Comparison of ENCODE assay signal across 17 mouse cellular contexts in genomic region chr12:4169622-4170021, GRCm38 (mm10). TPM values are rescaled to one million over a fixed set of nuclear protein-coding genes. Genes with fewer than 3 reads are reported as not detected.
A peak's percentile ranks its signal among the peaks of the same experiment; 100 is the strongest.
DNase-seq lines count a peak whose midpoint lies in the region; TF ChIP-seq lines count a peak whose summit lies in the region.
"Had no signal": no experiment of that assay in that cellular context is flagged by ENCODE, and none has a peak within 500 bp of the region (broad histone marks: within the 10 kb centered on the region; RNA-seq: fewer than 3 reads in every experiment).

No protein-coding gene starts in this region.

- H3K4me1 ChIP-seq in ES-Bruce4 (ENCODE audit: control insufficient read depth, insufficient read depth, low read length): peaks cover 17% of the 10 kb centered on the region
- H3K4me1 ChIP-seq: heart, embryonic 15.5 days; hindbrain, embryonic 13.5 days had no signal

- intact Hi-C loops in left cerebral cortex, postnatal 4 days (cut with DNase I): no loop called here

- H3K9me3 ChIP-seq in ES-Bruce4 (replicated peaks; ENCODE audit: control insufficient read depth, insufficient read depth, low read length, poor library complexity, severe bottlenecking): no peaks in the 10 kb centered on the region
- H3K9me3 ChIP-seq: embryonic facial prominence, embryonic 10.5 days; forebrain, embryonic 13.5 days; heart, embryonic 15.5 days; hindbrain, embryonic 13.5 days; intestine, embryonic 15.5 days had no signal

- TF ChIP-seq POLR2A in ES-Bruce4 (IDR thresholded peaks at IDR 0.05; ENCODE audit: insufficient read depth, low read length): no peak

- no peak for TF ChIP-seq EP300 in ES-Bruce4 (IDR thresholded peaks at IDR 0.05; ENCODE audit: insufficient read depth, low read depth, low read length)

- peak; percentile 60 for DNase-seq in adrenal gland, adult 2 months
- DNase-seq in adrenal gland, adult 8-10 months: no peak
- peak; percentile 70 for DNase-seq in left cerebral cortex, postnatal 4 days
- DNase-seq in left cerebral cortex, adult 9 months (ENCODE audit: low spot score in 2 of 2): no peak
- DNase-seq in adrenal gland, postnatal 25 days: peak; percentile 26
- DNase-seq in kidney, adult 18-20 months: no peak
- DNase-seq: cerebellum, adult 2 months; gastrocnemius, postnatal 14 days; heart, adult 2 months; heart, postnatal 14 days had no signal

- H3K4me3 ChIP-seq in ES-Bruce4 (ENCODE audit: low read depth, low read length): no peak overlapping the region
- H3K4me3 ChIP-seq: embryonic facial prominence, embryonic 10.5 days; forebrain, embryonic 13.5 days; heart, adult 2 months; heart, embryonic 15.5 days; hindbrain, embryonic 13.5 days; intestine, embryonic 15.5 days had no signal

- TF ChIP-seq CTCF in ES-Bruce4 (IDR thresholded peaks at IDR 0.05; ENCODE audit: low read depth, low read length): no peak

- H3K9ac ChIP-seq in ES-Bruce4 (ENCODE audit: low read depth, poor library complexity, severe bottlenecking): no peak overlapping the region
- H3K9ac ChIP-seq: forebrain, embryonic 13.5 days; forebrain, postnatal 0 days; heart, embryonic 15.5 days; hindbrain, embryonic 13.5 days; intestine, embryonic 15.5 days had no signal

- H3K27me3 ChIP-seq in ES-Bruce4 (ENCODE audit: control insufficient read depth, insufficient read depth, low read length, poor library complexity, severe bottlenecking): no peaks in the 10 kb centered on the region
- H3K27me3 ChIP-seq: forebrain, embryonic 13.5 days; heart, embryonic 15.5 days; hindbrain, embryonic 13.5 days; intestine, embryonic 15.5 days had no signal

- H3K27ac ChIP-seq in ES-Bruce4 (ENCODE audit: insufficient read depth, low read length): peak overlapping the region; percentile 78
- H3K27ac ChIP-seq: embryonic facial prominence, embryonic 10.5 days; forebrain, embryonic 13.5 days; heart, adult 2 months; heart, embryonic 15.5 days; hindbrain, embryonic 13.5 days; intestine, embryonic 15.5 days had no signal

- no peaks in the 10 kb centered on the region for H3K36me3 ChIP-seq in ES-Bruce4 (ENCODE audit: control insufficient read depth, insufficient read depth, low read length, poor library complexity, severe bottlenecking)
- H3K36me3 ChIP-seq: embryonic facial prominence, embryonic 10.5 days; heart, embryonic 15.5 days; hindbrain, embryonic 13.5 days; intestine, embryonic 15.5 days had no signal

RNA-seq across cellular contexts. Expression of gene Adcy3, which starts 36.7 kb away (rescaled TPM):
- 10 to 100 TPM; 43.3 to 94.2 TPM for total RNA-seq in adrenal gland, adult 2 months (2021)
- 25.1 and 25.5 TPM in 2 replicates for polyA plus RNA-seq in adrenal gland, adult 2 months (2012; rRNA removed)
- total RNA-seq in adrenal gland, adult 8-10 months (2022): 10 to 100 TPM; 40.5 to 52.1 (median 41.5) TPM
- 10 to 100 TPM; 42.4 to 43.0 TPM for total RNA-seq in left cerebral cortex, postnatal 4 days (2021)
- 8.2 and 9.2 TPM in 2 replicates for polyA plus RNA-seq in ES-Bruce4 (2011; ENCODE audit: insufficient read depth, insufficient read length, low read depth, missing spikeins)
- 28.3 and 39.5 TPM in 2 replicates for total RNA-seq in adrenal gland, postnatal 25 days (2021)

Comparison
In these comparisons a context has a peak if more than half of its experiments do, and no peak if none do; other contexts are left out.
1. DNase-seq: peak in adrenal gland, adult 2 months (single experiment), left cerebral cortex, postnatal 4 days (single experiment) and adrenal gland, postnatal 25 days (single experiment); none in adrenal gland, adult 8-10 months (single experiment), left cerebral cortex, adult 9 months (0 of 2) and kidney, adult 18-20 months (single experiment).